Comparison of ENCODE assay signal across 10 mouse cellular contexts in genomic region chr12:73982533-73982932, GRCm38 (mm10). TPM values are rescaled to one million over a fixed set of nuclear protein-coding genes. Genes with fewer than 3 reads are reported as not detected.
DNase-seq lines count a peak whose midpoint lies in the region; ATAC-seq and TF ChIP-seq lines count a peak whose summit lies in the region.
"Had no signal": no experiment of that assay in that cellular context is flagged by ENCODE, and none has a peak within 500 bp of the region (broad histone marks: within the 10 kb centered on the region; RNA-seq: fewer than 3 reads in every experiment).

No protein-coding gene starts in this region.

- no peaks in the 10 kb centered on the region for H3K4me1 ChIP-seq in limb, embryonic 14.5 days (ENCODE audit: control insufficient read depth, insufficient read depth, low read length)
- H3K4me1 ChIP-seq in limb, embryonic 10.5 days = no peaks in the 10 kb centered on the region
- no peaks in the 10 kb centered on the region for H3K4me1 ChIP-seq in cerebellum, adult 2 months (ENCODE audit: control insufficient read depth, insufficient read depth, low read length)
- H3K4me1 ChIP-seq: midbrain, embryonic 12.5 days had no signal

- TF ChIP-seq POLR2A in limb, embryonic 14.5 days (IDR thresholded peaks at IDR 0.05; ENCODE audit: borderline replicate concordance, extremely low read depth, insufficient read depth, insufficient read length) = no peak
- TF ChIP-seq POLR2A in cerebellum, adult 2 months (IDR thresholded peaks at IDR 0.05; ENCODE audit: borderline replicate concordance, insufficient read depth, low read length) = no peak

- H3K27ac ChIP-seq in limb, embryonic 14.5 days (replicated peaks; ENCODE audit: low read depth, low read length) = no peak overlapping the region
- no peak overlapping the region for H3K27ac ChIP-seq in limb, embryonic 10.5 days
- H3K27ac ChIP-seq in cerebellum, adult 2 months (ENCODE audit: insufficient read depth, low read length) = no peak overlapping the region
- H3K27ac ChIP-seq: midbrain, embryonic 12.5 days had no signal

- no peak overlapping the region for H3K9ac ChIP-seq in limb, embryonic 14.5 days (ENCODE audit: low read depth, low read length, severe bottlenecking)
- H3K9ac ChIP-seq: midbrain, embryonic 12.5 days had no signal

- H3K36me3 ChIP-seq in limb, embryonic 14.5 days (ENCODE audit: control insufficient read depth, insufficient read depth, low read length) = peaks cover 76% of the 10 kb centered on the region
- peaks cover 89% of the 10 kb centered on the region for H3K36me3 ChIP-seq in limb, embryonic 10.5 days

- H3K4me2 ChIP-seq in limb, embryonic 14.5 days (replicated peaks; ENCODE audit: low read depth, low read length, severe bottlenecking) = no peak overlapping the region
- H3K4me2 ChIP-seq: midbrain, embryonic 12.5 days had no signal

- no peak overlapping the region for H3K4me3 ChIP-seq in limb, embryonic 14.5 days (replicated peaks; ENCODE audit: low read length)
- H3K4me3 ChIP-seq in limb, embryonic 10.5 days = no peak overlapping the region
- no peak overlapping the region for H3K4me3 ChIP-seq in cerebellum, adult 2 months (replicated peaks; ENCODE audit: insufficient read depth, low read depth, low read length)
- H3K4me3 ChIP-seq: erythroblast, embryonic 14.5 days; midbrain, embryonic 12.5 days had no signal

- no peaks in the 10 kb centered on the region for H3K9me3 ChIP-seq in limb, embryonic 14.5 days (ENCODE audit: control insufficient read depth, low read length)
- no peaks in the 10 kb centered on the region for H3K9me3 ChIP-seq in limb, embryonic 10.5 days (replicated peaks)
- H3K9me3 ChIP-seq: midbrain, embryonic 12.5 days had no signal

- peak; percentile 45 for DNase-seq in limb, embryonic 14.5 days (ENCODE audit: low spot score)
- DNase-seq in limb, embryonic 10.5 days (ENCODE audit: low spot score) = no peak
- peak; percentile 77 to 80 for DNase-seq in cerebellum, adult 2 months
- peak; percentile 48 to 54 for DNase-seq in heart, adult 9 months (ENCODE audit: low spot score in 2 of 2)
- peak; percentile 92 for DNase-seq in kidney, postnatal 14 days
- peak; percentile 29 for DNase-seq in lung, postnatal 25 days (ENCODE audit: low spot score)
- peak; percentile 32 to 75 for DNase-seq in urinary bladder, postnatal 4 days (ENCODE audit: low spot score in 2 of 2)
- no peak for DNase-seq in thymus, postnatal 14 days

- no peaks in the 10 kb centered on the region for H3K27me3 ChIP-seq in limb, embryonic 14.5 days (ENCODE audit: control insufficient read depth, insufficient read depth, low read length)
- no peaks in the 10 kb centered on the region for H3K27me3 ChIP-seq in limb, embryonic 10.5 days (ENCODE audit: low read depth, poor library complexity, severe bottlenecking)
- no peaks in the 10 kb centered on the region for H3K27me3 ChIP-seq in cerebellum, adult 2 months (ENCODE audit: control insufficient read depth, insufficient read depth, low read length)
- H3K27me3 ChIP-seq: midbrain, embryonic 12.5 days had no signal

- ATAC-seq in limb, embryonic 14.5 days (ENCODE audit: low FRiP score, low read depth) = no peak

- WGBS in limb, embryonic 14.5 days = 68% methylated on average over 14 of the region's 14 CpGs
- WGBS in limb, embryonic 10.5 days = 85% methylated on average over 14 of the region's 14 CpGs
- 7% methylated on average over 14 of the region's 14 CpGs for WGBS in cerebellum, adult 2 months

- TF ChIP-seq CTCF in cerebellum, adult 2 months (IDR thresholded peaks at IDR 0.05; ENCODE audit: borderline replicate concordance, insufficient read depth, low read depth, low read length) = no peak

RNA-seq across cellular contexts. Expression of gene Syt16, which starts 14.9 kb away (rescaled TPM):
- 2.4 and 2.8 TPM in 2 replicates for polyA plus RNA-seq in limb, embryonic 14.5 days (2012; rRNA removed)
- 4.3 and 5.0 TPM in 2 replicates for polyA plus RNA-seq in limb, embryonic 14.5 days (2014; fragmentation: Nextera tagmentation; extraction: Ambion mirVana)
- polyA plus RNA-seq in limb, embryonic 10.5 days (2016; fragmentation: Nextera tagmentation; extraction: Ambion mirVana) = 0.40 and 1.7 TPM in 2 replicates
- 5.5 TPM in 2 replicates for polyA plus RNA-seq in cerebellum, adult 2 months (2012; rRNA removed)
- polyA plus RNA-seq: erythroblast, embryonic 14.5 days had no signal

RNA-seq across cellular contexts. Expression of gene Snapc1, which starts 18.3 kb away (rescaled TPM):
- polyA plus RNA-seq in limb, embryonic 14.5 days (2012; rRNA removed) = 21.6 and 22.0 TPM in 2 replicates
- polyA plus RNA-seq in limb, embryonic 14.5 days (2014; fragmentation: Nextera tagmentation; extraction: Ambion mirVana) = 17.2 and 24.8 TPM in 2 replicates
- polyA plus RNA-seq in limb, embryonic 10.5 days (2016; fragmentation: Nextera tagmentation; extraction: Ambion mirVana) = 18.9 and 23.5 TPM in 2 replicates
- 33.4 and 35.2 TPM in 2 replicates for polyA plus RNA-seq in cerebellum, adult 2 months (2012; rRNA removed)

RNA-seq across cellular contexts. Expression of gene Gm49321, which starts 45.1 kb away (rescaled TPM):
- not detected in 2 replicates for polyA plus RNA-seq in limb, embryonic 14.5 days (2012; rRNA removed)
- 11.2 and 12.3 TPM in 2 replicates for polyA plus RNA-seq in limb, embryonic 14.5 days (2014; fragmentation: Nextera tagmentation; extraction: Ambion mirVana)
- polyA plus RNA-seq in limb, embryonic 10.5 days (2016; fragmentation: Nextera tagmentation; extraction: Ambion mirVana) = 13.3 and 14.4 TPM in 2 replicates
- not detected in 2 replicates for polyA plus RNA-seq in cerebellum, adult 2 months (2012; rRNA removed)
- polyA plus RNA-seq: erythroblast, embryonic 14.5 days had no signal

Comparison
In these comparisons a context has a peak if more than half of its experiments do, and no peak if none do; other contexts are left out.
1. DNase-seq: peak in limb, embryonic 14.5 days (single experiment), cerebellum, adult 2 months (2 of 2), heart, adult 9 months (2 of 2), kidney, postnatal 14 days (single experiment), lung, postnatal 25 days (single experiment) and urinary bladder, postnatal 4 days (2 of 2); none in limb, embryonic 10.5 days (single experiment) and thymus, postnatal 14 days (single experiment).